Mouse (Mus musculus): ENCODE data around the gene Tmem51.
"Not testable (repeated sequence)": the region's sequence is repeated elsewhere in the genome, so short reads cannot be mapped to it uniquely, and the experiment has no call there.

Gene Tmem51

GRCm38 (mm10) chr4:142060455-142061378, 23.4 kb downstream of the Tmem51 start:
- no peak for DNase-seq (ENCODE audit: low read depth, low spot score)

- no peak for DNase-seq (ENCODE audit: low read depth, low spot score)
Observed at GRCm38 (mm10) chr4:142059841-142060193, 24.3 kb downstream of the Tmem51 start.

GRCm38 (mm10) chr4:142059113-142059840, 24.8 kb downstream of the Tmem51 start:
- DNase-seq (ENCODE audit: low read depth, low spot score) = no peak

- no peak for DNase-seq (ENCODE audit: low read depth, low spot score)
Observed at GRCm38 (mm10) chr4:142057529-142058216, 26.4 kb downstream of the Tmem51 start.

- DNase-seq (ENCODE audit: low read depth, low spot score) = no peak
Observed at GRCm38 (mm10) chr4:142055600-142055999, 28.5 kb downstream of the Tmem51 start.

- DNase-seq (ENCODE audit: low read depth, low spot score) = no peak
Observed at GRCm38 (mm10) chr4:142054580-142054979, 29.5 kb downstream of the Tmem51 start.

- no peak for DNase-seq (ENCODE audit: low read depth, low spot score)
Observed at GRCm38 (mm10) chr4:142053661-142054448, 30.2 kb downstream of the Tmem51 start.

- DNase-seq (ENCODE audit: low read depth, low spot score) = no peak
Observed at GRCm38 (mm10) chr4:142053261-142053660, 30.8 kb downstream of the Tmem51 start.

- DNase-seq (ENCODE audit: low read depth, low spot score) = no peak
Observed at GRCm38 (mm10) chr4:142052391-142053132, 31.5 kb downstream of the Tmem51 start.

- not testable (repeated sequence) for DNase-seq (ENCODE audit: low read depth, low spot score)
Observed at GRCm38 (mm10) chr4:142051883-142052282, 32.2 kb downstream of the Tmem51 start.

GRCm38 (mm10) chr4:142049963-142050362, 34.1 kb downstream of the Tmem51 start:
- no peak for DNase-seq (ENCODE audit: low read depth, low spot score)

GRCm38 (mm10) chr4:142048391-142048790, 35.7 kb downstream of the Tmem51 start:
- no peak for DNase-seq (ENCODE audit: low read depth, low spot score)

- DNase-seq (ENCODE audit: low read depth, low spot score) = no peak
Observed at GRCm38 (mm10) chr4:142047005-142047404, 37.1 kb downstream of the Tmem51 start.

GRCm38 (mm10) chr4:142046496-142046895, 37.6 kb downstream of the Tmem51 start:
- DNase-seq (ENCODE audit: low read depth, low spot score) = no peak

- no peak for DNase-seq (ENCODE audit: low read depth, low spot score)
Observed at GRCm38 (mm10) chr4:142045595-142046163, 38.4 kb downstream of the Tmem51 start.

- no peak for DNase-seq (ENCODE audit: low read depth, low spot score)
Observed at GRCm38 (mm10) chr4:142044452-142044851, 39.7 kb downstream of the Tmem51 start.

- no peak for DNase-seq (ENCODE audit: low read depth, low spot score)
Observed at GRCm38 (mm10) chr4:142039662-142040353, 44.3 kb downstream of the Tmem51 start.

GRCm38 (mm10) chr4:142037897-142038296, 46.2 kb downstream of the Tmem51 start:
- DNase-seq (ENCODE audit: low read depth, low spot score) = no peak

GRCm38 (mm10) chr4:142028533-142028932, 55.6 kb downstream of the Tmem51 start:
- DNase-seq (ENCODE audit: low read depth, low spot score) = no peak

GRCm38 (mm10) chr4:142026965-142027364, 57.1 kb downstream of the Tmem51 start:
- DNase-seq (ENCODE audit: low read depth, low spot score) = no peak
